Mouse (Mus musculus): ENCODE data around the gene Ncbp1. TPM values are rescaled to one million over a fixed set of nuclear protein-coding genes. Genes with fewer than 3 reads are reported as not detected.

The Ncbp1 gene
- polyA plus RNA-seq, 1 experiment: 17.0 TPM

GRCm38 (mm10) chr4:46115308-46115707, 23.1 kb upstream of the Ncbp1 start:
- WGBS: 89% methylated on average over 1 of the region's 1 CpGs
- H3K36me3 ChIP-seq (ENCODE audit: control insufficient read depth, insufficient read depth, low read length): peaks cover 47% of the 10 kb centered on the region
- no peak for DNase-seq (ENCODE audit: low read depth in 1 of 2, low spot score in 2 of 2)

GRCm38 (mm10) chr4:46116544-46117175, 21.8 kb upstream of the Ncbp1 start:
- DNase-seq (ENCODE audit: low read depth in 1 of 2, low spot score in 2 of 2): no peak
- Histone ChIP-seq H3K4me3 (ENCODE audit: extremely low read depth, insufficient read depth, insufficient read length) (no peak overlapping the region), H3K27me3 (ENCODE audit: control insufficient read depth, insufficient read depth, low read length) (no peaks in the 10 kb centered on the region), H3K36me3 (ENCODE audit: control insufficient read depth, insufficient read depth, low read length) (peaks cover 52% of the 10 kb centered on the region), H3K27ac (ENCODE audit: insufficient read depth, low read length) (no peak overlapping the region), H3K4me1 (ENCODE audit: control insufficient read depth, insufficient read depth, insufficient read length) (no peaks in the 10 kb centered on the region)
- 90% methylated on average over 10 of the region's 10 CpGs for WGBS
- TF ChIP-seq POLR2A (IDR thresholded peaks at IDR 0.05; ENCODE audit: low read depth, low read length) (no peak), CTCF (IDR thresholded peaks at IDR 0.05; ENCODE audit: extremely low read depth, insufficient read depth, insufficient read length, insufficient replicate concordance) (no peak)

More at GRCm38 (mm10) chr4:46115308-46115707, 23.1 kb upstream of the Ncbp1 start:
- Histone ChIP-seq H3K4me3 (ENCODE audit: extremely low read depth, insufficient read depth, insufficient read length) (no peak overlapping the region), H3K4me1 (ENCODE audit: control insufficient read depth, insufficient read depth, insufficient read length) (no peaks in the 10 kb centered on the region), H3K27me3 (ENCODE audit: control insufficient read depth, insufficient read depth, low read length) (no peaks in the 10 kb centered on the region), H3K27ac (ENCODE audit: insufficient read depth, low read length) (no peak overlapping the region)
- TF ChIP-seq POLR2A (IDR thresholded peaks at IDR 0.05; ENCODE audit: low read depth, low read length): no peak
- TF ChIP-seq CTCF (IDR thresholded peaks at IDR 0.05; ENCODE audit: extremely low read depth, insufficient read depth, insufficient read length, insufficient replicate concordance): no peak

GRCm38 (mm10) chr4:46117536-46117935, 20.9 kb upstream of the Ncbp1 start:
- TF ChIP-seq CTCF (IDR thresholded peaks at IDR 0.05; ENCODE audit: extremely low read depth, insufficient read depth, insufficient read length, insufficient replicate concordance): no peak
- no peak for TF ChIP-seq POLR2A (IDR thresholded peaks at IDR 0.05; ENCODE audit: low read depth, low read length)

GRCm38 (mm10) chr4:46119514-46120094, 18.8 kb upstream of the Ncbp1 start:
- 95% methylated on average over 14 of the region's 14 CpGs for WGBS
- no peak for TF ChIP-seq CTCF (IDR thresholded peaks at IDR 0.05; ENCODE audit: extremely low read depth, insufficient read depth, insufficient read length, insufficient replicate concordance)
- TF ChIP-seq POLR2A (IDR thresholded peaks at IDR 0.05; ENCODE audit: low read depth, low read length): no peak
- no peak overlapping the region for H3K4me3 ChIP-seq (ENCODE audit: extremely low read depth, insufficient read depth, insufficient read length)
- H3K27ac ChIP-seq (ENCODE audit: insufficient read depth, low read length): no peak overlapping the region
- peaks cover 50% of the 10 kb centered on the region for H3K36me3 ChIP-seq (ENCODE audit: control insufficient read depth, insufficient read depth, low read length)
- no peak for DNase-seq (ENCODE audit: low read depth in 1 of 2, low spot score in 2 of 2)
- H3K27me3 ChIP-seq (ENCODE audit: control insufficient read depth, insufficient read depth, low read length): no peaks in the 10 kb centered on the region
- no peaks in the 10 kb centered on the region for H3K4me1 ChIP-seq (ENCODE audit: control insufficient read depth, insufficient read depth, insufficient read length)

More at GRCm38 (mm10) chr4:46117536-46117935, 20.9 kb upstream of the Ncbp1 start:
- DNase-seq (ENCODE audit: low read depth in 1 of 2, low spot score in 2 of 2): no peak
- Histone ChIP-seq H3K27ac (ENCODE audit: insufficient read depth, low read length) (no peak overlapping the region), H3K27me3 (ENCODE audit: control insufficient read depth, insufficient read depth, low read length) (no peaks in the 10 kb centered on the region), H3K4me3 (ENCODE audit: extremely low read depth, insufficient read depth, insufficient read length) (no peak overlapping the region), H3K4me1 (ENCODE audit: control insufficient read depth, insufficient read depth, insufficient read length) (no peaks in the 10 kb centered on the region), H3K36me3 (ENCODE audit: control insufficient read depth, insufficient read depth, low read length) (peaks cover 52% of the 10 kb centered on the region)
- WGBS: 98% methylated on average over 4 of the region's 4 CpGs

GRCm38 (mm10) chr4:46120767-46121166, 17.6 kb upstream of the Ncbp1 start:
- peaks cover 49% of the 10 kb centered on the region for H3K36me3 ChIP-seq (ENCODE audit: control insufficient read depth, insufficient read depth, low read length)

GRCm38 (mm10) chr4:46123358-46123757, 15.1 kb upstream of the Ncbp1 start:
- H3K27me3 ChIP-seq (ENCODE audit: control insufficient read depth, insufficient read depth, low read length): no peaks in the 10 kb centered on the region
- WGBS: 92% methylated on average over 6 of the region's 6 CpGs
- TF ChIP-seq CTCF (IDR thresholded peaks at IDR 0.05; ENCODE audit: extremely low read depth, insufficient read depth, insufficient read length, insufficient replicate concordance) (no peak), POLR2A (IDR thresholded peaks at IDR 0.05; ENCODE audit: low read depth, low read length) (no peak)
- peaks cover 38% of the 10 kb centered on the region for H3K36me3 ChIP-seq (ENCODE audit: control insufficient read depth, insufficient read depth, low read length)
- H3K4me1 ChIP-seq (ENCODE audit: control insufficient read depth, insufficient read depth, insufficient read length): no peaks in the 10 kb centered on the region
- no peak overlapping the region for H3K4me3 ChIP-seq (ENCODE audit: extremely low read depth, insufficient read depth, insufficient read length)
- DNase-seq (ENCODE audit: low read depth in 1 of 2, low spot score in 2 of 2): no peak
- no peak overlapping the region for H3K27ac ChIP-seq (ENCODE audit: insufficient read depth, low read length)

More at GRCm38 (mm10) chr4:46120767-46121166, 17.6 kb upstream of the Ncbp1 start:
- TF ChIP-seq CTCF (IDR thresholded peaks at IDR 0.05; ENCODE audit: extremely low read depth, insufficient read depth, insufficient read length, insufficient replicate concordance) (no peak), POLR2A (IDR thresholded peaks at IDR 0.05; ENCODE audit: low read depth, low read length) (no peak)
- H3K27ac ChIP-seq (ENCODE audit: insufficient read depth, low read length): no peak overlapping the region
- DNase-seq (ENCODE audit: low read depth in 1 of 2, low spot score in 2 of 2): no peak
- no peak overlapping the region for H3K4me3 ChIP-seq (ENCODE audit: extremely low read depth, insufficient read depth, insufficient read length)
- WGBS: 89% methylated on average over 3 of the region's 3 CpGs
- no peaks in the 10 kb centered on the region for H3K27me3 ChIP-seq (ENCODE audit: control insufficient read depth, insufficient read depth, low read length)
- no peaks in the 10 kb centered on the region for H3K4me1 ChIP-seq (ENCODE audit: control insufficient read depth, insufficient read depth, insufficient read length)

- peak in 1 of 2 experiments; percentile 54 for DNase-seq (ENCODE audit: low read depth in 1 of 2, low spot score in 2 of 2)
- Histone ChIP-seq H3K27me3 (ENCODE audit: control insufficient read depth, insufficient read depth, low read length) (no peaks in the 10 kb centered on the region), H3K4me1 (ENCODE audit: control insufficient read depth, insufficient read depth, insufficient read length) (no peaks in the 10 kb centered on the region), H3K36me3 (ENCODE audit: control insufficient read depth, insufficient read depth, low read length) (peaks cover 27% of the 10 kb centered on the region), H3K27ac (ENCODE audit: insufficient read depth, low read length) (no peak overlapping the region), H3K4me3 (ENCODE audit: extremely low read depth, insufficient read depth, insufficient read length) (no peak overlapping the region)
- TF ChIP-seq CTCF (IDR thresholded peaks at IDR 0.05; ENCODE audit: extremely low read depth, insufficient read depth, insufficient read length, insufficient replicate concordance) (peak; percentile 94; the same call in 1 of the 2 replicates), POLR2A (IDR thresholded peaks at IDR 0.05; ENCODE audit: low read depth, low read length) (no peak)
- 48% methylated on average over 2 of the region's 2 CpGs for WGBS
These were observed 11.9 kb upstream of the Ncbp1 start for GRCm38 (mm10) chr4:46126541-46126940.
